8 mouse cellular contexts compared by ENCODE assay signal in the genomic region with DNA sequence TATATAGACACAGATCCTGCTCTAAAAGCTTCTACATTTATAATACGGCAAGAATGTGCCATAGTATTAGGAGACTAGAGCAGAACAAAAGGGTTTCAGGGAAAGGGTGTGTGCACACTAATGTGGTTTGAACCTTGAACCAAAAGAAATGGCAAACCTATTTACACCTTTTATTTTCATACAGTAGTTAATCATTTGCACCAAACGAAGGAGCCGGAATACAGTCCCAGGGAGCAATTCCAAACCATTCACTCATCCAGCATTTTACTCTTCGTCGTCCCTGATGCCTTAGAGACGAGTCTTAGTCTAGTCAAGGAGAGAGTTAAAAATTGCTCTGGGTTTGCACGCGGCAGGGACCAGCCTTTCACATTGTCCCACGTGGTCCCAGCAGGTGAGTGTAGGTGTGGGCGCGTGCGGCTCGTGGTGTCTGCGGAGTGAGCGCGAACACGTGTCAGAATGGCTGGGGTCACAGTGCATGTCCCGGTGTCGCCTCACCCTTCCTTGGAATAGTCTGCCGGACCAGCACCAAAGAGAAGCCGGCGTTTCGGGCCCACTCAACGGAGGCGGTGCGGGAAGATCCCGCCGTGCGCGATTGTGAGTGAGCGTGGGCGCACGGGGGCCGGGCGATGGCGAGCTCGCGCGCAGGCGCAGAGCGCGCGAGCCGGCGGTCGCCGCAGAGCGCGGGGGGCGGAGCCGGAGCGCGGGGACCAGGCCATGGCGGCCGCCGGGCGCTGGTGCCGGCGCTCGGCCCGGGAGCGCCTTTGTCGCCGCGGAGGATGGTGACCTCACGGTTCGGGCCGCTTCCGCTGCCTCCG. TPM values are rescaled to one million over a fixed set of nuclear protein-coding genes. Genes with fewer than 3 reads are reported as not detected.
A peak's percentile ranks its signal among the peaks of the same experiment; 100 is the strongest.
DNase-seq lines count a peak whose midpoint lies in the region; ATAC-seq lines count a peak whose summit lies in the region.

A gene (plus strand): TSS at position 684 of the 815 bp plus-strand sequence.

- H3K9ac ChIP-seq in hindbrain, embryonic 13.5 days = peak within 1 kb of the TSS; percentile 97

- no peaks in the 10 kb centered on the region for H3K36me3 ChIP-seq in hindbrain, embryonic 13.5 days

- H3K4me3 ChIP-seq in hindbrain, embryonic 13.5 days = peak within 1 kb of the TSS; percentile 95

- DNase-seq in NIH3T3 (ENCODE audit: low read depth) = peak; percentile 80
- peak; percentile 80 to 88 for DNase-seq in cerebellum, postnatal 14 days
- peak; percentile 68 to 71 for DNase-seq in frontal cortex, postnatal 25 days (ENCODE audit: low spot score in 2 of 2)
- DNase-seq in layer of hippocampus, postnatal 25 days (ENCODE audit: extremely low spot score in 1 of 2, low spot score in 1 of 2) = peak; percentile 69 to 75
- DNase-seq in lung, postnatal 14 days = peak; percentile 75
- DNase-seq in retina, postnatal 1 day = peak; percentile 80
- peak; percentile 63 for DNase-seq in urinary bladder, postnatal 14 days (ENCODE audit: low spot score)

- WGBS in hindbrain, embryonic 13.5 days = under 1% methylated on average over 49 of the region's 70 CpGs

- peaks cover 29% of the 10 kb centered on the region for H3K4me1 ChIP-seq in hindbrain, embryonic 13.5 days (replicated peaks)

- H3K27me3 ChIP-seq in hindbrain, embryonic 13.5 days = no peaks in the 10 kb centered on the region

- peak within 1 kb of the TSS; percentile 98 for H3K27ac ChIP-seq in hindbrain, embryonic 13.5 days

- no peaks in the 10 kb centered on the region for H3K9me3 ChIP-seq in hindbrain, embryonic 13.5 days

- ATAC-seq in hindbrain, embryonic 13.5 days (ENCODE audit: low FRiP score) = peak; percentile 92

- peak within 1 kb of the TSS; percentile 90 for H3K4me2 ChIP-seq in hindbrain, embryonic 13.5 days

RNA-seq across cellular contexts. Expression of the gene that starts here (rescaled TPM):
- 108 and 111 TPM in 2 replicates for polyA plus RNA-seq in hindbrain, embryonic 13.5 days (2015; fragmentation: Nextera tagmentation; extraction: Ambion mirVana)
- total RNA-seq in layer of hippocampus, postnatal 25 days (2021) = 100 to 1,000 TPM in 1 of 2 experiments, 10 to 100 TPM in 1; 90.7 to 106 TPM

Comparison
In these comparisons a context has a peak if more than half of its experiments do, and no peak if none do; other contexts are left out.
1. Peak in every context shown above with its lines: DNase-seq, ATAC-seq, H3K4me3 ChIP-seq and H3K27ac ChIP-seq.